Mouse (Mus musculus) hindlimb bud, embryonic 11.5 days (tissue): ENCODE data around the gene Olfr223.
"Not testable (repeated sequence)": the region's sequence is repeated elsewhere in the genome, so short reads cannot be mapped to it uniquely, and the experiment has no call there.

ENCODE experiments used
- DNase-seq: peaks from one replicate; pipeline ENCODE4 v3.0.0-alpha.2; 2012; ENCODE audit warnings: low read depth, low spot score; ENCODE audit errors: extremely low spot score

Gene Olfr223

DNA sequence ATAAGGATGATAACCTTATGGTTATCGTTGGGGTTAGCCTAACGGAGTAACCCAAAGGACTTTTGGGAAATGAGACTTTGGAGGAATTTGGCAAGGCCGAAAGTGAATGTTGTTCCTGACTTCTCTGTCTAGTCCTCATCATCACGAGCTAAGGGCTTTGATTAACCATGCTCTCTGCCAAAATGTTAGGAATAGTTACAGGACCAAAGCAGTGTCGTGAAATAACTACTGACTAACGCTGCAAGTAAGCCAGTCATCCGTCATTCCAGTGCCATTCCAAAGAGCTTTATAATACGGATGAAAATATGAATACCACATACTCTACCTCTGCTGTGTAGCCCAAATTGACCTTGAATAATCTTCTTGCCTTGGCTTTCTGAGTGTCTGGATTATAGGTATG is 3.9 kb upstream of the Olfr223 start:
- DNase-seq = no peak

DNA sequence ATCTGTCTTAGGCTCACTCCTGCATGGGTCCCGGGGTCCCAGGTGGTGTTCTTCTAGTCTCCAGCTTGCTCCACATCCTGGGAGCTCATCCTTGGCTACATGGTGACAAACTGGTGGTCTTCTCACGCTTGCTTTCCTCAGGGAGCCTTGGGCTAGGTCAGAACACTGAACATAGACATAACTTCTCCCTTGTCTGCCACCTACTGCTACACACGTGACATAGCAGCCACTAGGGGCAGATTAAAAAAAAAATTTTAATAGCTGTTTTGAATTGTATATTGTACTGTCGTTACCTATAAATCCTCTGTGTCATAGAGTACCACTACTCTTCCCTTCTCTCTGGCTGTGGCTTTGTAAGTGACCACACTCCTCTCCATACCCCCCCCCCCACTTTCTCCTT is 3.0 kb upstream of the Olfr223 start:
- no peak for DNase-seq

DNA sequence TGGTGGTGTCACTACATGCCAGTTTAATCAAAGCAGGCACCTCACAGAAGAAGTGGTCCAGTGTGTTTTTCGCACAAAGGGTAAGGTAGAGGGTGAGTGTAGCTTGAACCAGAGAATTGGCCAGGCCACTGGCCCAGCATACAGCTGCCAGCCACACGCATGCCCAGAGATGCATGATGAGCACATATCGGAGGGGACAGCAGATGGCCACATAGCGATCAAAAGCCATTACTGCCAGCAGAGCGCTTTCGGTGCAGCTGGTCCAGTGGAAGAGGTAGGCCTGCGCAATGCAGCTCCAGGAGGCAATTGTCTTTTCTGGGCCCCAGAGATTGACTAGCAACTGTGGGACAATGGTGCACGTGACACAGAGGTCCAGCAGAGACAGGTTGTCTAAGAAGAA is 3.6 kb downstream of the Olfr223 start:
- DNase-seq = no peak

DNA sequence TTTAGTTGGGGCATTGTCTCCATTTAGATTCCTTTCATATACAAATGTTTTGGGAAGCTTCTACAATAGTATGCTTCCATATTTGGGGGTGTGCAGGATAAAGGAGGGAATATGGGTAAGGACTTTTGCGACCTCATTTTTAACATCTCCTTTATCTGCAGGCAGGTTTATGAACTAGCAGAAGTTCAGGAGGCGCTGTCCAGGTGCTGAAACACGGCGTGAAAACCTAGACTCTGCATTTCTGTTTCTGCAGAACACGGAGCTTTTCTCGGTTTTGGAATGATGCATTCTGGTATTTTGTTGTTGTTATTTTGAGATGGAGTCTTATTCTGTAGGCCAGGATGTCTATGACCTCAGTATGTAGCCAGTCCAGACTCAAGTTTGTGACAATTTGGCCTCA is 8.6 kb downstream of the Olfr223 start:
- no peak for DNase-seq

DNA sequence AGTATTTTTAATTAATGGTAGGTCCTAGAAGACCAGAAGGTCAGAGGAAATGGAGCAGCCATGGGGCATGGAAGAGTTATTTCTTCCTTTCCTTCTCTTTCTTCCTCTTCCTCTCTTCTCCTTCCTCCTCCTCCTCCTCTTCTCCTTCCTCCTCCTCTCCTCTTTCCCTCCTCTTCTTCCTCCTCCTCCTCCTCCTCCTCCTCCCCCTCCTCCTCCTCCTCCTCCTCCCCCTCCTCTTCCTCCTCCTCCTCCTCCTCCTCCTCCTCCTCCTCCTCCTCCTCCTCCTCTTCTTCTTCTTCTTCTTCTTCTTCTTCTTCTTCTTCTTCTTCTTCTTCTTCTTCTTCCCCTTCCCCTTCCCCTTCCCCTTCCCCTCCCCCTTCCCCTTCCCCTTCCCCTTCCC is 17.0 kb downstream of the Olfr223 start, which contains the start of gene Olfr222:
Olfr222 (minus strand) TSS at position 101 of the 400 bp plus-strand sequence.
- DNase-seq = not testable (repeated sequence)

DNA sequence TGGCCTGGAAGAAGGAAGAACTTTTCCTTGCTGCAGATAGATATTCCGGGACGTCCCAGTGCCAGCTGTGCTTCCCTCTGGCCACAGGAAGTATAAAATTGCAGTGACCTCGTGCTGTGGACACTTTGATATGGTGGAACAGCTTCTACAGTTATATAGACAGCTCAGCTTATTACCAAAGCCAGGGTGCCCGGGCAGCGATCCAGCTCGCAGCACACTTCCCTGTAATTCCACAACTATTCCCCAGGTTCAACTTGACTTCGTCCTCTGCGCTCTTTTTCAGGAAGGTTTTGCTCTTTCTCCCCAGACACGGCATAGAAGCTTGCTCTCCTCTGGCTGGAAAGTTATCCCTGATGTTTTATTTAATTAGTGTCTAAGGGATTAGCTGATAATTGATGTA is 17.4 kb downstream of the Olfr223 start:
- DNase-seq = no peak

DNA sequence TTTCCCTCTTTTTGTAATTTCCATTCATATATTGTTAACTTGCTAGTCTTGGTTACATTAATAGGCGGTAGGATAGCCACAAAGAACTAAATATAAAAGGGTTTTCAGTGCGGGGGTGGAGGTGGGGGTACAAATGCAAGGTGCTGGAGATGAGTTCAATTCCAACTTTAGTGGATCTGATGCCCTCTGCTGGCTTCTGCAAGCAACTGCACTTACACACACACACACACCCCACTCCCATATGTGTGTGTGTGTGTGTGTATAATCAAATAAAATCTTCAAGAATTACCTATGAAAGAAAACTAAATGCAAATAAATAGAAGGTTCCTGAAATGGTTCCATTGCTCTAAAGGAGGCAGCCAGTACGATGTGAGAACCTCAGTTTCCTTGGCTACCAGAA is 23.8 kb downstream of the Olfr223 start:
- DNase-seq = no peak

DNA sequence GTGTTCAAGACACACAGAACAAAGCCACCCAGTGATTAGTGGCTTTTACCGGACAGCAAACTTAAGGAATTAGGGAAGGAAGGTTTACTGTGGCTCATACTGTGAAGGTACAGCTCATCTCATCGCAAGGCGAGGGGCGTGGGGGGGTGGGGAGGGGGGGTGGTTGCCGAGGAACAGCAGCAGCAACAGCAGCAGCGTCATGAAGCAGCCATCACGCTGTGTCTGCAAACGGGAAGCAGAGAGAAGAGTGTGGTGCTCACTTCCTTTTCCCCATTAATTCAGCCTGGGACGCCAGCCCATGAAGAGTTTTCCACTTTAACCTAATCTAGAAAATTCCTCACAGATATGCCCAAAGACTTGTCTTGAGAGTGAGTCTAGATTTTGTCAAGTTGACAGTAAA is 30.3 kb downstream of the Olfr223 start:
- no peak for DNase-seq

DNA sequence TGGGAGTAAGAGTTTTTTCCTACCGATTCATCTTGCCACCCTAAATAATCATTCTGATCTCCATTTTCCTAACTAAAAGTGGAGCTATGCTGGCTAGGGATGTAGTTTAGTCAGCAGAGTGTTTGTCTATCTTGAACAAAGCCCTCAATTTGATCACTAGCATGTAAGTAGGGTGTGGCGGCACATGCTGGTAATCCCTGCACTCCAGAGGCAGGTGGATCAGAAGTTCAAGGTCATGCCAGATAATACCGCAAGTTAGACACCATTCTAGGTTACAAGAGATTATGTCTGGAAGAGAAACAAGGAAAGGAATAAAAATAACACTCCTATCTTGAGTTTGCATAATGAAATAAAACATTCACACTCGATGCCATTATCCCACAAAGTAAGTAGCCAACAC is 30.8 kb downstream of the Olfr223 start:
- DNase-seq = no peak

DNA sequence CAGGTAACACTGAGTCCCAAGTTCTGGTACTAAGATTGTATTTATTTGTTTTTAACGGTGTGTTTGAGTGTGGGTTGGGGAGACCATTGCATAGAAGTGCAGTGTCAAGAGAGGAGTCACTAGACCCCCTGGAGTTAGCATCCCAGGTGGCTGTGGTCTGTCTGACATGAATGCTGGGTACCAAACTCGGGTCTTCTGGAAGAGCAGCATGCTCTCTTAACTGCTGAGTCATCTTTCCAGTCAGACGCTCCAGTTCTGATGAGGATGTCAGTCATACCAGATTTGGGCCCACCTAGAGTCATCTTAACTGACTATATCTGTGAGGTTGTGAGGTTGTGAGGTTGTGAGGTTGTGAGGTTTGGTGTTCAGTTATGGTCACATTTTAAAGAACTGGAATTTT is 32.2 kb downstream of the Olfr223 start:
- no peak for DNase-seq

DNA sequence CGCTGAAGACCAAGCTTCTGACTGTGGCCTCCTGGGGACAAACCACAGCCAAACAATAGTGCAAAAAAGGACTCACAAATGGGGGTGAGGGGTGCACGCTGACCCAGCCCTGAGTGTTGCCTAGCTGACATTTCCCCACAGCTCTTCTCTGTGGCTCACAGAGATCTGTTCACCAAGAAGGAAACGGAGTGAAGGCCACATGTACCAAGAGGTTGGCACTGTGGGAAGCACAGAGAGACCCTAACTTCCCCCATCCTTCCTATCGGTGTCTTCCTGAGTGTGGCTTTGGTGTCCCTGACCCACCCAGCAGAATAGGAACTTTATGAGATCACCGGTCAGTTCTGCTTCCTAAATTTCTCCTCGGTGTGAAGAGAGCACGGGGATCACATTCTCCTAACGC is 38.6 kb downstream of the Olfr223 start:
- DNase-seq = no peak

DNA sequence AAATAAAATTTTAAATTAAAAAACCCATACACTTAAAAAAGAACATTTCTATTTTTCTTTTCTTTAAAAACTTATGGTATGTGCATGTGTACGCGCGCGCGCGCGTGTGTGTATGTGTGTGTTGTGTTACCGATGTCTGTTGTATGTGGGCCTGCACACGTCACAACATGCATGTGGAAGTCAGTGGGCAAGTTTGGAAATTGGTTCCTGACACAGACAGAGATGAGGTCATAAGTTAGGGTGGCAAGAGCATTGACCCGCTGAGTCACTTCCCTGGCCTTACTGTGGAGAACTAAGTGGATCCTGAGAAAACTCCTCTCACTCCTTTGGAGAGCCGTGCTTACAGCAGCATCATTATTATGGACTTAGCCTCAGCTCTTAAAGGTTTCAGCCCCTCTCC is 39.0 kb downstream of the Olfr223 start:
- no peak for DNase-seq

DNA sequence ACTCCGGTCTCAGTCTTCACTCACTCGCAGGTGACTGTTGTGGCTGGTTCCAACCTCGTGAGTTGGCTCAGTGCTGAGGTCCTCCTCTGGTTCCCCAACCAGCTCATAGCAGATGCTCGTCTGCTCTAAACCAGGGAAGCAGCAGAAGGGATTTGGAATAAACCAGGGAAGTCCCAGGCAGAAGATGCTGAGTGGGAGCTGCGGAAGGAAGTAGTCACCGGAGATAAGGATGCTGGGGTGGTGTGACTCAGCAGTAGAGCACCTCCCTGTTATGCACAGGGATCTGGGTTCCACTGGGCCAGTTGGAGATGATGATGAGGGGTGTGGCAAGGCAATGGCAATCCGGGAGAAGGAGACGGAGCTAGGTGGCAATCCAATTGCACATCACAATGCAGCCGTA is 49.1 kb downstream of the Olfr223 start:
- DNase-seq = no peak

DNA sequence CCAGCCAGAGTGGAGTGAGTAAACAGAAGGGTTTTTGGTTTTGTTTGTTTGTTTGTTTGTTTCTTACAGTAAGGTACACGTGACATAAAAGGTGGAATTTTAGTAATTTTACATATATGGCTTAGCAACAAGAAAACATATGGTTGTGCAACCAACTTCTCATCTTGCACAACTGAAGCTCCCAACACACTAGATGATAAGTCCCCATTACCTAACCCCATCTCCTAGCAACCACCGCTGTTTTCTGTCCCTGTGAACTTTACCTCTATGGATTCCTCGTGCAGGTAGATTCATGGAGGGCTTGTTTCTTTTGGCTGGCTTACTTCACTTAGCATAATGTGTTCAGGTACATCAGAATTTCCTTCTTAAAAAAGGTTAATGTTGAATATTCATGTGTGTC is 49.7 kb downstream of the Olfr223 start:
- DNase-seq = no peak

DNA sequence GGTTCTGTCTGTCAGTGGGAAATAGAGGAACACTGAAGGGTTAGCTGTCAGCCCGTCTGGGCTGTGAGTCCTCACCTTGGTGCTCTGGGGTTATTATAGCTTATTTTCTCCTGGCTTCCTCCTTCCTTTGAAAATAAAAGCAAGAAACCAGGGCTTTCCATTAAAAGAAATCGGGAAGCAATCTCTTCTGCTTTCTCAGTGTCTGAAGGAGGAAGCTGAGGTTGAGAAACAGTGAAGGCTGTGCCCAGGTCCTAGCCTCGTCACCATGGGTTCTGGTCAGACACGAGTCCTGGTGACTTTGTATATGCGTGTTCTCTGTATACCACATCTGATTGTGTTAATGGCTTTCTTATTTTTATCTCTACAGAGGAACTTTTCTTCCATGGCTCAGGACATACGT is 50.6 kb downstream of the Olfr223 start:
- no peak for DNase-seq

DNA sequence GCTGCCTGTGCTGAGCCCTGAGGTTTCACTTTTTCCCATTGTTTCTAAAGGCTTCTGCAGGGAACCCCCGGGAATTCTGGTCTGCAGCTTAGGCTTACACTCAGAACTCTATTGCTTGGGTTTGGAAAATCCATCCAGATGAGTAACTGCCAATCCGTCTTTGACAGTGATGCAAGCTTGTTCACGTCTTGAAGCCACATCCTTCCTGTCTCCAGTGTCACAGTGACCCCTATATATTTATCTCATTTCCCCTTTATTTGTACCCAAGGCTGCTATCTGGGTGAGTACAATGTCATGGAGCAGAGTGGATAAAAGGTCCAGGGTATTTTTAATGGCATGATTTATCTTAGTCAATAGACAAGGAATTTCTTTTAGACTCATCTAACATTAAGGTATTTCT is 51.8 kb downstream of the Olfr223 start, which contains the start of gene Nlrp3:
Nlrp3 (plus strand) TSS at position 245 of the 400 bp plus-strand sequence.
- DNase-seq = no peak

DNA sequence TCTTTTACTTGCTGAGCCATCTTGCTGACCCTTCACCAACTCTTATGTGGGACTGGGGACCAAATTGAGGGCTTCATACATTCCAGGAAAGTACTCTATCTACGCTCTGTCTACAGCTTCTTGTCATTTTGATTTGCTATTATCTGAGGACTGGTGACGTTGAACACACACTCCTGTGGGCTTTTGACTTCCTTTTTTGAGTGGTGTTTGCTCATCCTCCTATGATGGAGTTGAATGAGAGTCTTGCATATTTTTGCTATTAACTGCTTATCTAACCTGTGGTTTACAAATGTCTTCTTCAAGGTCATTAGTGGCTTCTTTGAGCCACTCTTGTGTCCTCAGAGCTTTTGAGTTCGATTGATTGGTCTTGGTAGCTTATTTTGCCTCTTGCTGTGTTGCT is 53.0 kb downstream of the Olfr223 start:
- DNase-seq = no peak
